Mouse (Mus musculus) heart, adult 2 months (tissue): Measurements from ENCODE around the gene Ednrb.

ENCODE experiments used
- CTCF ChIP-seq: fragments of 200-600 bp; IDR thresholded peaks from 2 replicates; pipeline ENCODE4 v1.8.1; 2022; ENCODE audit warnings: antibody characterized with exemption, mild to moderate bottlenecking, moderate library complexity
- EP300 ChIP-seq: fragments of 200-500 bp; IDR thresholded peaks from 2 replicates; pipeline ENCODE4 v1.6.1; 2011; ENCODE audit warnings: low read depth, low read length, control low read depth; ENCODE audit not compliant: insufficient read depth
- POLR2A ChIP-seq: fragments of 200-500 bp; IDR thresholded peaks from 2 replicates; pipeline ENCODE4 v1.6.1; 2011; ENCODE audit warnings: mild to moderate bottlenecking, low read depth, low read length, control low read depth; ENCODE audit not compliant: insufficient read depth

DNA sequence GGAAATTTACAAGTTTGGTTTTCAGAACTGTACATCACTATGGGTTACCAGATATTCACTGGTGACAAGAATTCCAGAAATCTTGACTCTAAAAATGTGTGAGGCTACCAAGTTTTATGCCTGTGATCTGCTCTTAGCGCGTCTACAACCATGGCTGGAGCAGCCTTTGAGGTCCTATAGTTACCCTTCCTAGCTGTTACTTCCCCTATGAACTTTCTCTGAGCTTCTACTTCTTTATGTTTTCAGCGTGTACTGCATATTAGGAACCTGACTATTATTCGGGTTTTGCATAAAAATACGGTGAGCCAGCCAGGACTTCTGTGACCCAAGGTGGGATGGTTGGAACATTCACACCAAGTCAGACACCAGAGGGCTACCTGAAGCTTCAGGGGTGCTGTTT, 18.3 kb downstream of the Ednrb start:
- no peak for TF ChIP-seq CTCF
- no peak for TF ChIP-seq POLR2A
- TF ChIP-seq EP300 = no peak
